Mouse (Mus musculus): ENCODE measurements at regions not wholly inside any gene's neighbourhood (a gene's known extent, or its start where the extent isn't known, plus 50 kb on each side); places are given as distances from the start of the nearest gene placed in this dataset.
"Not testable (repeated sequence)": the region's sequence is repeated elsewhere in the genome, so short reads cannot be mapped to it uniquely, and the experiment has no call there.

GRCm38 (mm10) chr16:77743838-77744237, 141.9 kb upstream of the Gm11146 start:
- Histone ChIP-seq H3K4me1 (ENCODE audit: insufficient read depth, low read depth, low read length) (no peaks in the 10 kb centered on the region), H3K36me3 (replicated peaks) (no peaks in the 10 kb centered on the region), H3K4me3 (ENCODE audit: low read depth, low read length) (no peak overlapping the region), H3K9me3 (replicated peaks) (0 out of 2 replicates have a peak, but pooled peaks cover 2% of the 10 kb centered on the region), H3K27me3 (ENCODE audit: insufficient read depth, low read length) (no peaks in the 10 kb centered on the region)
- DNase-seq (ENCODE audit: low spot score) = no peak
- no peak for ATAC-seq (ENCODE audit: extremely low read depth, insufficient number of reproducible peaks, low FRiP score, poor library complexity, severe bottlenecking)
- TF ChIP-seq GATA2 (IDR thresholded peaks at IDR 0.05; ENCODE audit: borderline replicate concordance, low read depth, low read length) (no peak), GATA1 (IDR thresholded peaks at IDR 0.05; ENCODE audit: borderline replicate concordance, low read length) (no peak), CTCF (IDR thresholded peaks at IDR 0.05; ENCODE audit: low read depth, low read length) (no peak), POLR2AphosphoS5 (IDR thresholded peaks at IDR 0.05; ENCODE audit: insufficient replicate concordance, low read depth, low read length) (no peak), TAL1 (conservative IDR thresholded peaks at IDR 0.05; ENCODE audit: low read depth, low read length) (no peak)

DNA sequence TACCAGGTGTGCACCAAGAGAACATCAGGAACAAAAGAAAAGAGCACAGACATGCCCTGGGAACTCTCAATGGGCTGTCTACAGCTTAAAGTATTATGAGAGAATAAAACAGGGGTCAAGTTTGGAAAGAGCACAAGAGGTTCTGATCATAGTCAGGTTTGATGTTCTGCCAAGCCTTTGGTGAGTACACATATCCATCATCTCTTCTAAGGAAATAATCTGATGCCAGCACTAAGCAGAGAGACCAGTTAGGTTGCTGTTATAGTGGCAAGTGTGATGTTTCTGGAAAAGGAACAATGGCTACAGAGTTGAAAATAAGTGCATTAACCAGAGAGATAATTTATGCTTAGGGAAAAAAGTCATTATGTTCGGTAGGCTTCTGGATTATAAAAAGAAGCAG, 136.9 kb upstream of the Gm11146 start:
- no peak for DNase-seq (ENCODE audit: low spot score)
- ATAC-seq (ENCODE audit: extremely low read depth, insufficient number of reproducible peaks, low FRiP score, poor library complexity, severe bottlenecking) = no peak
- no peak overlapping the region for H3K4me3 ChIP-seq (ENCODE audit: low read depth, low read length)
- H3K4me1 ChIP-seq (ENCODE audit: insufficient read depth, low read depth, low read length) = no peaks in the 10 kb centered on the region
- H3K9me3 ChIP-seq (replicated peaks) = peaks cover 6% of the 10 kb centered on the region; the same call in 1 of the 2 replicates
- TF ChIP-seq GATA1 (IDR thresholded peaks at IDR 0.05; ENCODE audit: borderline replicate concordance, low read length) (no peak), CTCF (IDR thresholded peaks at IDR 0.05; ENCODE audit: low read depth, low read length) (no peak), TAL1 (conservative IDR thresholded peaks at IDR 0.05; ENCODE audit: low read depth, low read length) (no peak), POLR2AphosphoS5 (IDR thresholded peaks at IDR 0.05; ENCODE audit: insufficient replicate concordance, low read depth, low read length) (no peak), GATA2 (IDR thresholded peaks at IDR 0.05; ENCODE audit: borderline replicate concordance, low read depth, low read length) (no peak)
- H3K36me3 ChIP-seq (replicated peaks) = no peaks in the 10 kb centered on the region
- H3K27me3 ChIP-seq (ENCODE audit: insufficient read depth, low read length) = no peaks in the 10 kb centered on the region

DNA sequence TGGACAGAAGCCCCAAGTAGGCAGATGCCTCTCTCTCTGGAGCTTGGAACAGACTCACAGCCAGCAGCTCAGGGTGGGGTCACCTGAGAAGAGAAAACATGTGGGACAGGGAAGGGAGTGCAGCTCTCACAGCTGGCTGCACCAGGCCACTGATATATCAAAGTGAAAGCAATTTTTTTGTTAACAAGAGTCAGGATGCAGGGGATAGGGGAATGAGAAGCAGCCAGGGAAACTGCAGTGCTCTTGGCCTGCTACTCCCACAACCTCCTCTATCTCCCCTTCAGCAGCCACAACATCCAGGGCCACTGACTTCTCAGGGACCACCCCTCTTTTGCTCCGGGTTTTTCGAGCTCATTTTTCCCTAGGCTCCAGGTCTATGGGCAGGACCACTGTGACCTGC, 117.5 kb upstream of the Gm11146 start:
- DNase-seq (ENCODE audit: low spot score) = no peak
- no peaks in the 10 kb centered on the region for H3K36me3 ChIP-seq (replicated peaks)

DNA sequence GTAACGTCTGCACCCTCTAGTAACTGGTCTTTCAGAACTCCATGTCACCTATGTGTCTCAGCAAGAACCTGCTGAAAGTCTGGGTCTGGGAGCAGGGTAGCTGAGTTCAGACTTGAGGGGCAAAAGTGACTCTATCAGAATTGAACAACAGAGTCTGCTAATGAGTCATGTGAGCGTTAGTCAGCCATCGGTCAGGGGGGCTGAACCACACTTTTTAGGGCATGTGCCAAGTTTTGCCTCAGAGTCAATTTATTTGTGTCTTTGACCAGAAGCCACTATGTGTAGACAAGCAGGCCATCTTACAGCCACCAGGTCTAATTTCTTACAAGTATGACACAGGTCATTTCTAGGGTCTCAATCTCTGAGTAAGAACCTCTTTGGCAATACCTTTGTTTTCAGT, 115.9 kb upstream of the Gm11146 start:
- H3K36me3 ChIP-seq (replicated peaks); DNase-seq (ENCODE audit: low spot score); H3K4me3 ChIP-seq (ENCODE audit: low read depth, low read length); ATAC-seq (ENCODE audit: extremely low read depth, insufficient number of reproducible peaks, low FRiP score, poor library complexity, severe bottlenecking); H3K27me3 ChIP-seq (ENCODE audit: insufficient read depth, low read length); H3K4me1 ChIP-seq (ENCODE audit: insufficient read depth, low read depth, low read length): not testable (repeated sequence)
- H3K9me3 ChIP-seq (replicated peaks) = peaks cover 16% of the 10 kb centered on the region

More for the DNA sequence above, 117.5 kb upstream of the Gm11146 start:
- no peaks in the 10 kb centered on the region for H3K4me1 ChIP-seq (ENCODE audit: insufficient read depth, low read depth, low read length)
- peaks cover 16% of the 10 kb centered on the region for H3K9me3 ChIP-seq (replicated peaks)
- TF ChIP-seq GATA2 (IDR thresholded peaks at IDR 0.05; ENCODE audit: borderline replicate concordance, low read depth, low read length) (no peak), CTCF (IDR thresholded peaks at IDR 0.05; ENCODE audit: low read depth, low read length) (no peak), POLR2AphosphoS5 (IDR thresholded peaks at IDR 0.05; ENCODE audit: insufficient replicate concordance, low read depth, low read length) (no peak), TAL1 (conservative IDR thresholded peaks at IDR 0.05; ENCODE audit: low read depth, low read length) (no peak), GATA1 (IDR thresholded peaks at IDR 0.05; ENCODE audit: borderline replicate concordance, low read length) (no peak)
- no peak for ATAC-seq (ENCODE audit: extremely low read depth, insufficient number of reproducible peaks, low FRiP score, poor library complexity, severe bottlenecking)
- H3K27me3 ChIP-seq (ENCODE audit: insufficient read depth, low read length) = no peaks in the 10 kb centered on the region
- no peak overlapping the region for H3K4me3 ChIP-seq (ENCODE audit: low read depth, low read length)

DNA sequence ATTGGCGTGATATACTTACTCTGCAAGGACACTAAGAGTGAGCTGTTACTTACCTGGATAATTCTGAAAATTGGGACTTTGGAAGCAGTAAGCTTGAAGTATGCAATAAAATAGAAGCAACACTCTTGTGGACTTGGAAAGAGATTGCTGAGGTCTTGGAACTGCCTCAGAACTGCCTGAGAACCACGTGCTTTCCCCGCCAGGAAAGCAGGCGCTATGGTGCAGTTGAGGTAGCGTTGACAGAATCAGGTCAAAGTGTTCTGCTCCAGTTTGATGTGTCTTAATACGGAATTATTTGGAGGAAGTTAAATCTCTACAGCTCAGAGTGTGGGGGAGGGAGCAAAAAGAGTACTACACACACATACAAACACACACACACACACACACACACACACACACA, 102.8 kb upstream of the Gm11146 start:
- peaks cover 9% of the 10 kb centered on the region for H3K9me3 ChIP-seq (replicated peaks)
- no peaks in the 10 kb centered on the region for H3K4me1 ChIP-seq (ENCODE audit: insufficient read depth, low read depth, low read length)
- no peak overlapping the region for H3K4me3 ChIP-seq (ENCODE audit: low read depth, low read length)
- DNase-seq (ENCODE audit: low spot score) (no peak), ATAC-seq (ENCODE audit: extremely low read depth, insufficient number of reproducible peaks, low FRiP score, poor library complexity, severe bottlenecking) (no peak)
- TF ChIP-seq TAL1 (conservative IDR thresholded peaks at IDR 0.05; ENCODE audit: low read depth, low read length) (no peak), POLR2AphosphoS5 (IDR thresholded peaks at IDR 0.05; ENCODE audit: insufficient replicate concordance, low read depth, low read length) (no peak), GATA2 (IDR thresholded peaks at IDR 0.05; ENCODE audit: borderline replicate concordance, low read depth, low read length) (no peak), CTCF (IDR thresholded peaks at IDR 0.05; ENCODE audit: low read depth, low read length) (no peak), GATA1 (IDR thresholded peaks at IDR 0.05; ENCODE audit: borderline replicate concordance, low read length) (no peak)
- no peaks in the 10 kb centered on the region for H3K36me3 ChIP-seq (replicated peaks)
- no peaks in the 10 kb centered on the region for H3K27me3 ChIP-seq (ENCODE audit: insufficient read depth, low read length)

DNA sequence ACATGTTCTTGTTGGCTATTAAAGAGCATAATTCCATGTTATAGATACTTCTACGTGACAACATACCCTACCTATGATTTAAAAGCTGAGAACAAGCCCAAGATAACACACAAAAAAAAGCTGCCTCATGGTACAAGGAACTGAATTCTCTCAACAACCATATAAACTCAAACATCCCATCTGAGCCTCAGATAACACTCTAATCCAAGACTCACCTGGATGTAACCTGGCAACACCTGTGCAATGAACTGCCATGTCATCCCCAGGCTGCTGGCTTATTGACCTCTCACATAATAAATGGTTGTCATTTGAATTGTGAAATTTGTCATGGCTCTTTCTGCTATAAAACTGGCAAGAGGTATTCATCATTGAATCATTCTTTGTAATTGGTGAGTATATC, 93.5 kb upstream of the Gm11146 start:
- ATAC-seq (ENCODE audit: extremely low read depth, insufficient number of reproducible peaks, low FRiP score, poor library complexity, severe bottlenecking) (no peak), DNase-seq (ENCODE audit: low spot score) (no peak)
- Histone ChIP-seq H3K27me3 (ENCODE audit: insufficient read depth, low read length) (no peaks in the 10 kb centered on the region), H3K36me3 (replicated peaks) (no peaks in the 10 kb centered on the region), H3K4me3 (ENCODE audit: low read depth, low read length) (no peak overlapping the region), H3K4me1 (ENCODE audit: insufficient read depth, low read depth, low read length) (no peaks in the 10 kb centered on the region), H3K9me3 (replicated peaks) (peaks cover 3% of the 10 kb centered on the region; the same call in 1 of the 2 replicates)
- TF ChIP-seq GATA2 (IDR thresholded peaks at IDR 0.05; ENCODE audit: borderline replicate concordance, low read depth, low read length) (no peak), POLR2AphosphoS5 (IDR thresholded peaks at IDR 0.05; ENCODE audit: insufficient replicate concordance, low read depth, low read length) (no peak), CTCF (IDR thresholded peaks at IDR 0.05; ENCODE audit: low read depth, low read length) (no peak), GATA1 (IDR thresholded peaks at IDR 0.05; ENCODE audit: borderline replicate concordance, low read length) (no peak), TAL1 (conservative IDR thresholded peaks at IDR 0.05; ENCODE audit: low read depth, low read length) (no peak)

Data from G1E (cell line).